Comparison of ENCODE assay signal across 7 mouse cellular contexts in the genomic region with DNA sequence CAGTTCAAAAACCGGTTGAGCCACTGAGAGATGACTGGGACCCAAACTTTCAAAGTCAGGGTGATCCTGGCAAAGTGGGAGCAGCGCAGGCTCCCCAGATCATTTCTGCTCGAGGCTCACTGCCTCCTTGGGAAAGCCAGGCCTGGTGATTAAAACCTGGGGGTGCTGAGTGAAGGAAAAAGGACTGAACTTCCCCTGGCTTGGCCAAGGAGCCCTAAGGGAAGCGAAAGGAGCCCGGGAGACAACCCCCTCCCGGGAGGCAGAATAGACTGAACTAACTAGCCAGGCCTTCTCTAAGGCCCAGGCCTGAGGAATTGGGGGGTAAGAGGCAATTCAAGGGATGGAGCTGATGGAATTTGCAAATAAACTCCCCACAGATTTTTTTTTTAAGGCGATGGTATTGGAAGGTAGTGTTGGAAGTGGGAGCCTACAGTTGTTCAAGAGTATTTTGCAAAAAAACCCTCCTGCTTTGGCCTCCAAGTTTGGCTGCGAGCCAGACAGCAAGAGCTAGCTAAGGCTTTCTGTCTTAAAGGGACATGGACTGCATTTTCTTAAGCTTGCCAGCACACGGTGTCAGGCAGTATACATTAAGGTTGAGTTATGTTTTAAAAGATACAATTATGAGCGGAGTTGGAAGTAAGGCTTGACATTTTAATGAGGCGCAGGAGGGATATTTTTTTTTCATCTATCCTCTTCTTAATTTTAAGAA. TPM values are rescaled to one million over a fixed set of nuclear protein-coding genes. Genes with fewer than 3 reads are reported as not detected.
DNase-seq lines count a peak whose midpoint lies in the region; ATAC-seq and TF ChIP-seq lines count a peak whose summit lies in the region.

No protein-coding gene starts in this region.

- peak overlapping the region; percentile 20 for H3K4me2 ChIP-seq in forebrain, embryonic 16.5 days (ENCODE audit: low read length)

- no peak for TF ChIP-seq CTCF in E14TG2a.4 (conservative IDR thresholded peaks at IDR 0.05; ENCODE audit: low read length)

- H3K4me3 ChIP-seq in E14TG2a.4 (replicated peaks; ENCODE audit: low read length) = peak overlapping the region; percentile 43; the same call in 1 of the 2 replicates
- H3K4me3 ChIP-seq in forebrain, embryonic 16.5 days (replicated peaks; ENCODE audit: low read length) = peak overlapping the region; percentile 3

- no peak overlapping the region for H3K27ac ChIP-seq in forebrain, embryonic 16.5 days (ENCODE audit: low read length)

- H3K27me3 ChIP-seq in E14TG2a.4 (ENCODE audit: insufficient read depth, low read length) = peaks cover 48% of the 10 kb centered on the region
- peaks cover 46% of the 10 kb centered on the region for H3K27me3 ChIP-seq in forebrain, embryonic 16.5 days (replicated peaks; ENCODE audit: control insufficient read depth, insufficient read depth, low read length)

- H3K4me1 ChIP-seq in E14TG2a.4 (replicated peaks; ENCODE audit: low read depth, low read length) = peaks cover 40% of the 10 kb centered on the region
- H3K4me1 ChIP-seq in forebrain, embryonic 16.5 days (replicated peaks; ENCODE audit: control insufficient read depth, insufficient read depth, low read length) = peaks cover 16% of the 10 kb centered on the region

- DNase-seq in adrenal gland, postnatal 36 days = peak; percentile 26 to 64
- peak; percentile 46 for DNase-seq in kidney, postnatal 14 days
- DNase-seq in layer of hippocampus, adult 9-10 months (ENCODE audit: low spot score) = no peak
- DNase-seq in thymus, postnatal 10 days (ENCODE audit: low spot score in 2 of 2) = no peak

- ATAC-seq in forebrain, embryonic 16.5 days = no peak
- ATAC-seq in frontal cortex, adult (ENCODE audit: low TSS enrichment) = no peak

- H3K36me3 ChIP-seq in E14TG2a.4 (ENCODE audit: insufficient read depth, low read length) = no peaks in the 10 kb centered on the region
- H3K36me3 ChIP-seq in forebrain, embryonic 16.5 days (ENCODE audit: control insufficient read depth, insufficient read depth) = no peaks in the 10 kb centered on the region

- H3K9ac ChIP-seq in forebrain, embryonic 16.5 days (replicated peaks; ENCODE audit: low read depth, low read length) = no peak overlapping the region

- no peaks in the 10 kb centered on the region for H3K9me3 ChIP-seq in E14TG2a.4 (ENCODE audit: low read length)
- H3K9me3 ChIP-seq in forebrain, embryonic 16.5 days (ENCODE audit: control insufficient read depth, low read length) = 0 out of 2 replicates have a peak, but pooled peaks cover 2% of the 10 kb centered on the region

- 21% methylated on average over 11 of the region's 11 CpGs for WGBS in forebrain, embryonic 16.5 days

RNA-seq across cellular contexts. Expression of a gene that starts 5.1 kb away (rescaled TPM):
- 10 to 100 TPM; 16.8 to 30.3 TPM for total RNA-seq in adrenal gland, postnatal 36 days (2021)
- polyA plus RNA-seq in forebrain, embryonic 16.5 days (2015; fragmentation: Nextera tagmentation; extraction: Ambion mirVana) = 33.9 and 43.7 TPM in 2 replicates

Comparison
In these comparisons a context has a peak if more than half of its experiments do, and no peak if none do; other contexts are left out.
1. DNase-seq: peak in adrenal gland, postnatal 36 days (2 of 2) and kidney, postnatal 14 days (single experiment); none in layer of hippocampus, adult 9-10 months (single experiment) and thymus, postnatal 10 days (0 of 2).